Mouse (Mus musculus) hindbrain, embryonic 12.5 days (tissue): Measurements from ENCODE around the gene Sept6. TPM values are rescaled to one million over a fixed set of nuclear protein-coding genes. Genes with fewer than 3 reads are reported as not detected.

Experiments
- ATAC-seq: fragments of 200-750 bp; cut with Nextera tagmentation; 2 replicates; pipeline ENCODE4 v1.8.0; 2017; ENCODE audit warnings: moderate TSS enrichment; ENCODE audit not compliant: low FRiP score
- H3K27ac ChIP-seq: fragments of 300-500 bp; sonication (generic); 2 replicates; pipeline ENCODE4 v1.5.1; 2016; ENCODE audit warnings: mild to moderate bottlenecking
- H3K27me3 ChIP-seq: fragments of 300-500 bp; sonication (generic); 2 replicates; pipeline ENCODE4 v1.6.1; 2016; ENCODE audit warnings: mild to moderate bottlenecking
- H3K36me3 ChIP-seq: fragments of 300-500 bp; sonication (generic); 2 replicates; pipeline ENCODE4 v1.6.1; 2016; ENCODE audit warnings: mild to moderate bottlenecking
- H3K4me1 ChIP-seq: fragments of 300-500 bp; sonication (generic); 2 replicates; pipeline ENCODE4 v1.6.1; 2016
- H3K4me2 ChIP-seq: fragments of 300-500 bp; sonication (generic); replicated peaks from 2 replicates; pipeline ENCODE4 v1.6.1; 2016; ENCODE audit warnings: mild to moderate bottlenecking
- H3K4me3 ChIP-seq: fragments of 300-500 bp; sonication (generic); 2 replicates; pipeline ENCODE4 v1.5.1; 2016; ENCODE audit warnings: mild to moderate bottlenecking
- H3K9ac ChIP-seq: fragments of 300-500 bp; sonication (generic); 2 replicates; pipeline ENCODE4 v1.6.1; 2016; ENCODE audit warnings: mild to moderate bottlenecking, moderate library complexity
- H3K9me3 ChIP-seq: fragments of 300-500 bp; sonication (generic); replicated peaks from 2 replicates; pipeline ENCODE4 v1.6.1; 2016; ENCODE audit warnings: mild to moderate bottlenecking
- WGBS: fragments of 180-500 bp; shearing (Covaris S2); methylation state at CpG from one replicate; pipeline ENCODE4 v1.1.7; 2016; 5-methylcytosine and 5-hydroxymethylcytosine counted together
- polyA plus RNA-seq: library from polyadenylated mRNA; unstranded; fragments of >200 nt; fragmentation: Nextera tagmentation; extraction: Ambion mirVana; gene quantifications from 2 replicates; pipeline ENCODE4 v1.2.1, GENCODE M21; 2016

The Sept6 gene
- polyA plus RNA-seq, 1 experiment from 2014 or later, result 61.9 TPM

- WGBS, result 75% methylated on average over 3 of the region's 3 CpGs
- ATAC-seq, result no peak
- H3K4me3 ChIP-seq, result no peak overlapping the region
- no peak overlapping the region for H3K4me2 ChIP-seq
- H3K27ac ChIP-seq, result no peak overlapping the region
- no peaks in the 10 kb centered on the region for H3K36me3 ChIP-seq
- H3K9me3 ChIP-seq, result no peaks in the 10 kb centered on the region
- no peak overlapping the region for H3K9ac ChIP-seq
- peaks cover 15% of the 10 kb centered on the region; the same call in 1 of the 2 replicates for H3K4me1 ChIP-seq
- H3K27me3 ChIP-seq, result no peaks in the 10 kb centered on the region
Measured at GRCm38 (mm10) chrX:36985041-36985440, 6.6 kb downstream of the Sept6 start.

- H3K27me3 ChIP-seq, result no peaks in the 10 kb centered on the region
- peak overlapping the region; percentile 64 for H3K27ac ChIP-seq
- H3K4me1 ChIP-seq, result peaks cover 15% of the 10 kb centered on the region; the same call in 1 of the 2 replicates
- no peaks in the 10 kb centered on the region for H3K9me3 ChIP-seq
- no peak overlapping the region for H3K9ac ChIP-seq
- no peak for ATAC-seq
- no peak overlapping the region for H3K4me3 ChIP-seq
- 48% methylated on average over 11 of the region's 11 CpGs for WGBS
- 0 out of 2 replicates have a peak overlapping the region, but pooled peaks have one; percentile 6 for H3K4me2 ChIP-seq
- H3K36me3 ChIP-seq, result no peaks in the 10 kb centered on the region
Measured at GRCm38 (mm10) chrX:36983654-36984311, 7.8 kb downstream of the Sept6 start.

GRCm38 (mm10) chrX:36982892-36983653 is 8.5 kb downstream of the Sept6 start:
- no peak for ATAC-seq
- Histone ChIP-seq H3K9ac (no peak overlapping the region), H3K27me3 (no peaks in the 10 kb centered on the region), H3K4me1 (peaks cover 14% of the 10 kb centered on the region; the same call in 1 of the 2 replicates), H3K4me3 (no peak overlapping the region), H3K4me2 (no peak overlapping the region), H3K9me3 (no peaks in the 10 kb centered on the region), H3K27ac (peak overlapping the region; percentile 4; the same call in 1 of the 2 replicates), H3K36me3 (no peaks in the 10 kb centered on the region)
- 76% methylated on average over 8 of the region's 8 CpGs for WGBS

GRCm38 (mm10) chrX:36980563-36981187 is 10.9 kb downstream of the Sept6 start:
- ATAC-seq, result no peak
- no peak overlapping the region for H3K9ac ChIP-seq
- peaks cover 10% of the 10 kb centered on the region; the same call in 1 of the 2 replicates for H3K4me1 ChIP-seq
- H3K4me2 ChIP-seq, result no peak overlapping the region
- no peak overlapping the region for H3K4me3 ChIP-seq
- no peaks in the 10 kb centered on the region for H3K36me3 ChIP-seq
- H3K9me3 ChIP-seq, result no peaks in the 10 kb centered on the region
- no peaks in the 10 kb centered on the region for H3K27me3 ChIP-seq
- H3K27ac ChIP-seq, result no peak overlapping the region
- WGBS, result 86% methylated on average over 10 of the region's 10 CpGs

GRCm38 (mm10) chrX:36977863-36978262 is 13.7 kb downstream of the Sept6 start:
- Histone ChIP-seq H3K4me3 (no peak overlapping the region), H3K4me1 (no peaks in the 10 kb centered on the region), H3K27me3 (no peaks in the 10 kb centered on the region), H3K9me3 (no peaks in the 10 kb centered on the region), H3K36me3 (no peaks in the 10 kb centered on the region), H3K4me2 (no peak overlapping the region), H3K9ac (no peak overlapping the region), H3K27ac (no peak overlapping the region)
- ATAC-seq, result no peak
- WGBS, result 87% methylated on average over 2 of the region's 2 CpGs

GRCm38 (mm10) chrX:36976980-36977379 is 14.6 kb downstream of the Sept6 start:
- 86% methylated on average over 7 of the region's 7 CpGs for WGBS
- H3K9ac ChIP-seq, result no peak overlapping the region
- H3K27ac ChIP-seq, result no peak overlapping the region
- H3K4me2 ChIP-seq, result no peak overlapping the region
- no peaks in the 10 kb centered on the region for H3K9me3 ChIP-seq
- no peaks in the 10 kb centered on the region for H3K36me3 ChIP-seq
- H3K4me1 ChIP-seq, result no peaks in the 10 kb centered on the region
- ATAC-seq, result no peak
- H3K27me3 ChIP-seq, result no peaks in the 10 kb centered on the region
- H3K4me3 ChIP-seq, result no peak overlapping the region

GRCm38 (mm10) chrX:36976272-36976671 is 15.3 kb downstream of the Sept6 start:
- no peak overlapping the region for H3K27ac ChIP-seq
- no peak overlapping the region for H3K4me2 ChIP-seq
- no peaks in the 10 kb centered on the region for H3K27me3 ChIP-seq
- WGBS, result 81% methylated on average over 4 of the region's 4 CpGs
- no peak overlapping the region for H3K4me3 ChIP-seq
- H3K9ac ChIP-seq, result no peak overlapping the region
- no peaks in the 10 kb centered on the region for H3K9me3 ChIP-seq
- no peak for ATAC-seq
- H3K36me3 ChIP-seq, result no peaks in the 10 kb centered on the region
- no peaks in the 10 kb centered on the region for H3K4me1 ChIP-seq

- Histone ChIP-seq H3K9me3 (no peaks in the 10 kb centered on the region), H3K36me3 (no peaks in the 10 kb centered on the region), H3K4me3 (no peak overlapping the region), H3K4me2 (no peak overlapping the region), H3K4me1 (no peaks in the 10 kb centered on the region), H3K27me3 (no peaks in the 10 kb centered on the region), H3K27ac (no peak overlapping the region), H3K9ac (no peak overlapping the region)
- ATAC-seq, result no peak
- WGBS, result 60% methylated on average over 5 of the region's 5 CpGs
Measured at GRCm38 (mm10) chrX:36974905-36975304, 16.7 kb downstream of the Sept6 start.

GRCm38 (mm10) chrX:36972951-36973471 is 18.6 kb downstream of the Sept6 start:
- no peak overlapping the region for H3K4me3 ChIP-seq
- no peak for ATAC-seq
- no peak overlapping the region for H3K27ac ChIP-seq

GRCm38 (mm10) chrX:36971156-36971555 is 20.4 kb downstream of the Sept6 start:
- no peak overlapping the region for H3K4me3 ChIP-seq
- no peak for ATAC-seq
- no peaks in the 10 kb centered on the region for H3K9me3 ChIP-seq
- H3K4me2 ChIP-seq, result no peak overlapping the region
- H3K4me1 ChIP-seq, result no peaks in the 10 kb centered on the region
- H3K36me3 ChIP-seq, result no peaks in the 10 kb centered on the region
- H3K27ac ChIP-seq, result no peak overlapping the region
- 85% methylated on average over 4 of the region's 4 CpGs for WGBS
- H3K9ac ChIP-seq, result no peak overlapping the region
- H3K27me3 ChIP-seq, result no peaks in the 10 kb centered on the region

More at GRCm38 (mm10) chrX:36972951-36973471, 18.6 kb downstream of the Sept6 start:
- H3K4me2 ChIP-seq, result no peak overlapping the region
- no peaks in the 10 kb centered on the region for H3K27me3 ChIP-seq
- H3K36me3 ChIP-seq, result no peaks in the 10 kb centered on the region
- no peaks in the 10 kb centered on the region for H3K9me3 ChIP-seq
- WGBS, result 81% methylated on average over 5 of the region's 5 CpGs
- no peak overlapping the region for H3K9ac ChIP-seq
- H3K4me1 ChIP-seq, result no peaks in the 10 kb centered on the region

- no peaks in the 10 kb centered on the region for H3K4me1 ChIP-seq
- no peak for ATAC-seq
- H3K4me3 ChIP-seq, result no peak overlapping the region
- no peak overlapping the region for H3K27ac ChIP-seq
- 67% methylated on average over 4 of the region's 4 CpGs for WGBS
- no peak overlapping the region for H3K9ac ChIP-seq
- H3K4me2 ChIP-seq, result no peak overlapping the region
- H3K27me3 ChIP-seq, result no peaks in the 10 kb centered on the region
- H3K36me3 ChIP-seq, result peaks cover 5% of the 10 kb centered on the region; the same call in 1 of the 2 replicates
- H3K9me3 ChIP-seq, result no peaks in the 10 kb centered on the region
Measured at GRCm38 (mm10) chrX:36969501-36969900, 22.1 kb downstream of the Sept6 start.

- H3K27ac ChIP-seq, result no peak overlapping the region
- WGBS, result 87% methylated on average over 2 of the region's 2 CpGs
- H3K9ac ChIP-seq, result no peak overlapping the region
- no peak overlapping the region for H3K4me3 ChIP-seq
- ATAC-seq, result no peak
- H3K36me3 ChIP-seq, result no peaks in the 10 kb centered on the region
- H3K27me3 ChIP-seq, result no peaks in the 10 kb centered on the region
- no peaks in the 10 kb centered on the region for H3K4me1 ChIP-seq
- no peak overlapping the region for H3K4me2 ChIP-seq
- H3K9me3 ChIP-seq, result no peaks in the 10 kb centered on the region
Measured at GRCm38 (mm10) chrX:36956674-36957073, 34.9 kb downstream of the Sept6 start.
